Mouse (Mus musculus) adrenal gland, postnatal 10 days (tissue): ENCODE measurements around the gene Morn3. TPM values are rescaled to one million over a fixed set of nuclear protein-coding genes. Genes with fewer than 3 reads are reported as not detected.
A peak's percentile ranks its signal among the peaks of the same experiment; 100 is the strongest.

ENCODE experiments used
- DNase-seq: peaks from one replicate; pipeline ENCODE4 v3.0.0; 2021; ENCODE audit warnings: mixed read lengths
- total RNA-seq, 2 experiments: library from RNA; stranded (reverse); gene quantifications; 2 replicates each; pipeline ENCODE4 v1.2.3; 2021

Gene Morn3
- total RNA-seq, 2 experiments from 2014 or later, result not detected

DNA sequence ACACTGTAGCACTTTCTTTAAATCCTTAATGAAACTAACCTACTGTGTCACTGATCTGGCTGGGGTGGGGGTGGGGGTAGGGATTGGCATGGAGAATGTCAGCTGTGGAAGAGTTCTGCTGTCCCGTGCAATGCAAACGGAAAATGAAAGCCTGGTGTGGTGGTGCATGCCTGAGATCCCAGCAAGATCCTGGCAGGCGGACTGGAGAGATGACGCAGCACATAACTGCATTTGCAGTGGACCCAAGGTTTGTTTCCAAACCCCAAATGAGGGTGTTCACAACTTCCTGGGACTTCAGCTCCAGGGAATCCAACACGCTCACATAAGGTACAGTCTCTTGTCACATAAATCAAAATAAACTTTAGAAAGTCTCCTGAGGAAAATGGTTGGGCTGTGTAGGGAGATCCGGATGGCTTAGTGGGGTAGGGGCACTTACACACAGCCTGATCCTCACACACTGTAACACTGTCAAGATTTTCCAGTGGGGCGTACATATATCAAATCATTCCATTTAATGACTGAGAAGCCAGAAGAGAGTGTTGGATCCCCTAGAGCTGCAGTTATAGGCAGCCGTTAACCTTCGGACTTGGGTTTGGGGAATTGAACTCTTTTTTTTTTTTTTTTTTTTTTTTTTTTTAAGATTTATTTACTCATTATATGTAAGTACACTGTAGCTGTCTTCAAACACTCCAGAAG, 14.0 kb upstream of the Morn3 start:
- no peak for DNase-seq

DNA sequence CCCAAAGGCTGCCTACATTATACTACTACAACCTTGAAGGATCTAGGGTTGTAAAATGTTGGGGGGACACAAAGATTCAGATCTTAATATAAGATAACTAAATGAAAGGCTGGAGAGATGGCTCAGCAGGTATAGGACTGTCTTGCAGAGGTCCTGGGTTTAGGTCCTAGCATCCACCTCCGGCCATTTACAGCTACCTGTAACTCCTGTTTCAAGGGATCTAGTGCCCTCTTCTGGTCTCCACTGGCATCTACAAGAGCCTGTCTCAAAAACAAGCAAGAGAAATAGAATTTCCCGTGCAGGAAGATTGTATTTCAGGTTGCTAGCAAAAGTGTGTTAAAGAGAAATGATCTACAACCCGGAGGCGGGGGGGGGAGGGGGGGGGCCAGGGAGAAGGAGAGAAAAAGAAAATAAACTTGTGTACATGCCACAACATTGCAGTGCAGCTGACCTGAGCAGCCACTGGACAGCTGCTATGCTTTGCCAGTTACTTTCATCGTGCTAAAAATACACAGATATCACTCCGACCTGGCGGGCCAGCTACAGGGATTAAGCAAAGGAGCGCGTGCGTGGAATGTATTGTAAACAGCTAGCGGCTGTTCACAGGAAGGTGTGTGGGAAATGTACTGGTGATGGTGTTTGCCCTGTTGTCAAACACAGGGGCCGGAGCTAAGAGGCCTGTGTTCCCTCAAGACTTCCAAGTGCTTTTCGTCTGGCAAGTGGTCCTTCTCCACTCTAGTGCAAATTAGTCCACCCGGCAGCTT, 13.1 kb upstream of the Morn3 start:
- DNase-seq, result no peak

- DNase-seq, result no peak
Observed at GRCm38 (mm10) chr5:123058251-123059102, 11.7 kb upstream of the Morn3 start.

GRCm38 (mm10) chr5:123057366-123058250, 10.8 kb upstream of the Morn3 start:
- peak; percentile 98 for DNase-seq

DNA sequence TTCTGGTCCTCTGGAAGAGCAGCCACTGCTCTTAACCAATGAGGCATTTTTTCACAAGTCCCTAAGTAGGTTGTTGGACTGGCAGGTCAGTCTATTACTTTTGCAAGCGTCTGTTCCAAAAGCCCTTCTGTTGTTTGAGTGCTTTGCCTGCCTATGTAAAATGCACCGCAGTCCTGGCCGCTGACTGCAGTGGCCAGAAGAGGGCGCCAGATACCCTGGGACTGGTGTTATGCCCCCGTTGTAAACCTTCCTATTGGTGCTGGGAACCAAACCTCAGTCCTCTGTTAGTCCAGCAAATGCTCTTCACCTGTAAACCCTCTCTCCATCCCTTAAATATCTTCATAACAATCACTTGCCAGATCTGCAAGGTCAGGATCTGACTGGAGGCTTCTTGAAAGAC, 4.9 kb upstream of the Morn3 start:
- DNase-seq, result no peak

DNA sequence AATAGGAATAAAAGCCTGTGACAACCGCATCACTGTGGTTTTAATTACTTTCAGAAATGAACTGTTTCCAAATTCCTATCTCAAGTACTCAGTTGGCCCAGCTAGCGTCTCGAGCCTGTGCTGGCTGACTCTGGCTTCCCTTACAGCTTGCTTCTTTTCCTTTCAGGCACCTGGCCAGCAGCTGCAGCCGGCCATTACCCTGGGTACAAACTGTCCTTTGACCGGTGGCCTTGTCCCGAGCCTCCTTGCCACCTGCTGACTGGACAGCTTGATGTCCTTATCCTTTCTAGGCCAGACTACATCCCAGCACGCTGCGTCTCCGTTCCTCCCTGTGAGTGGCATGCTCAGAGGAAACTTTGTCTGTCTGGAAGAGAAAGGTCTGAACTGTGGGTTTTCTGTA, 4.1 kb upstream of the Morn3 start:
- DNase-seq, result no peak

DNA sequence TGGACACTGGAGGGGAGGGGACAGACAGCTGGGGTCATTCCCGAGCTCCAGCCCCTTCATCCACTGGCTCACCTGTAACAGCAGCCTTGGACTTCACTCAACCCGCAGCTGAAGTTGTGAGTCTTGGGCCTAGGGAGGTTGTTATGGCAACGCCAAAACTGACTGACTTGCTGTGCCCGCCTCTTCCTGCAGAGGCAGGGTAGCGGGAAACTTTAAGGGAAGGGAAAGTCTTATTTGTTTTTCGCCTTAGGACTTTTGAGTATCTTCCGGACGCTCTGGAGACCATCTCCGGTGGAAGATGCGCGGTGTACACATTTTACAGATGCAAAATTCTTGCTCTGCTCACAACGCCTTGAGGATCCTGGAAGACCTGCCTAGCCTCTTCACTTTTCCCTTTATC, 2.5 kb upstream of the Morn3 start:
- DNase-seq, result peak; percentile 41

DNA sequence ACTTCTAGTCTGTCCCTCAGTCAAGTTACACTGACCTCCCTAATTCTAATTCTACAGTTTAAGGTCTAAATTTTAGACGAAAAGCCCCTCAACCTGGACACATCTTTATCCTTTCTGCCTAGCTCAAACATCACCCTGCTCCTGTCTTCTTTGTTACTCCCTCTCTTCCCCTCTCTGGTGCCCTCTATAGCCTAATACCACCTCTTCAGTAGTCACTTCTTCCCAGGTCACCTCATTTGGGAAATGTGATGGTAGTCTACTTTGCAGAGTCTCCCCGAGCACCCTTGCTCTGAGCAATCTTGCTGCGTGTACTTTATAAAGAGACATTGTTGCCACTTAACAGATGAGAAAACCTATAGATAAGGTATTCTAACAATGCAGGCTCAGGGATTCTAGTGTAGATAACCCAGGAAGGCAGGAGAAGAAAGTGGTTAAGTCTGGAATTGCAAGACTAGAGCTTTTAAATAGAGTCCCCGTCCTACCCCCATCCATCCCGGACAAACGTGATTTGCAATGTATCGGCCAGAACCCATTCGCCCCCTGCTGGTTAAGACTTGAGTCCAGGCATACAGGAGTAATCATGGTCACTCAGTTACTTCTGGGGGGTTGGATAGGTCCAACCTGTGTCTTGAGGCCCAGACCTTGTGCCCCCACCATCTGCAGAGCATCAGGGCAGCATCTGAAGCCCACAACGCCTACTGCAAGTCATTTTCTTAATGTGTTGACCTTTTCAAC, 1.1 kb downstream of the Morn3 start:
- peak; percentile 76 for DNase-seq

- no peak for DNase-seq
Observed at GRCm38 (mm10) chr5:123043856-123044255, 3.0 kb downstream of the Morn3 start.

GRCm38 (mm10) chr5:123040796-123041195, 6.0 kb downstream of the Morn3 start:
- DNase-seq, result no peak

GRCm38 (mm10) chr5:123039120-123039752, 7.6 kb downstream of the Morn3 start:
- peak; percentile 90 for DNase-seq

DNA sequence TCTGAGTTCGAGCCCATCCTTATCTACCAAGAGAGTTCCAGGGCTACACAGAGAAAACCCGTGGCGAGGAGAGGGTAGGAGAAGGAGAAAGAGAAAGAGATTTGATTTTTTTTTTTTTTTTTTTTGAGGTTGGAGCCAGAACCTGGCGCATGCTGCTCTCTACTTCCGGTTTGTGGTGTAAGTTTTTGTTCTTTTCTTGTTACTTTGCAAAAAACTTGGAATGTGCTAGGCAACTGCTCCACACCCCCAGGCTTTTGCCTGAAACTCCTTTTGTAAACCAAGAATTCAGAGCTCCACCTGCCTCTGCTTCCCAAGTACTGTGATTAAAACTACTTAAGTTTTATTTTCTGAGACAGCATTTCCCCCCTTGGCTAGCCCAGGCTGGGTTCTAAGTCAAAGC, 8.7 kb downstream of the Morn3 start:
- no peak for DNase-seq

- DNase-seq, result no peak
Observed at GRCm38 (mm10) chr5:123035564-123035963, 11.3 kb downstream of the Morn3 start.

- DNase-seq, result no peak
Observed at GRCm38 (mm10) chr5:123035089-123035488, 11.7 kb downstream of the Morn3 start.

DNA sequence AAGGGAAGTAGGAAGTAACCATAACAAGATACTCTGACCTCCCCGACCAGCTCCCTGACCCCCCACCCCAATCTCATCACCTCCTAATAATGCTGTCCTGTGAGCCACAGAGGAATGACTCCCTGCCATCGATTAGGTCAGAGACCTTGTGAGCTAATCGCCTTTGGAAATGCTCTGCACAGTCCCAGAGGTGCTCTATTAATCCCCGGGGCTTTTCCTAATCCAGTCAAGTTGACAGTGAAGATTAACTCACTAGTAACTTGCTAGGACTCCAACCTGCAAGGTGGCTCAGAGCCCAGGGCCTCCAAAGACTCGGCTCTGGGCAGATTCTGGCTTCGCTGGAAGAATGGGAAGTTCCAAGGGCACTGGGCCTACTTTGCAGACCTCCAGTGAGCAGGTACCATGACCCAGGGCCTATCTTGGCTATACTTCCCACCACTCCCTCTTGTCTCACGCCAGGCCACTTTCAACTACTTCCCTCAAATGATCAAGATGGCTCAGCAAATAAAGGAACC, 13.1 kb downstream of the Morn3 start:
- DNase-seq, result no peak

- DNase-seq, result no peak
Observed at GRCm38 (mm10) chr5:123031312-123031711, 15.5 kb downstream of the Morn3 start.

DNA sequence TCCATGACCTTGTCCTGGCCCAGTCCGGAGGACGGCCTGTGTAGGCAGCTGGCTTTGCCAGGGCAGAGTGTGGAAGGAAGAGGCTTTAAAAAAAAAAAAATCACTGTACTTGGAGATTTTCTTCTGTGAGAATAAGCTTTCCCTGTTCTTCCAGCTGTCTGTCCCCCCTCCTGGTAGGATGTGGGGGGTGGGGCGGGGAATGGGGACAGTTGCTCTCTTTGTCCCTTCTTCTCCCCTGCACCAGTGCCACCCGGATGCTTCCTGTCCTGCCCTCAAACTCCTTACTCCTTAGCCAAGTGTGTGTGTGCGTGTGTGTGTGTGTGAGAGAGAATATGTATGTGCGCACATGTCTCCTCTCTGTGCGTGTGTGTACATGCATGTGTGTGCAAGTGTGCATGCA, 17.1 kb downstream of the Morn3 start:
- DNase-seq, result no peak

GRCm38 (mm10) chr5:123027436-123027835, 19.4 kb downstream of the Morn3 start:
- no peak for DNase-seq

DNA sequence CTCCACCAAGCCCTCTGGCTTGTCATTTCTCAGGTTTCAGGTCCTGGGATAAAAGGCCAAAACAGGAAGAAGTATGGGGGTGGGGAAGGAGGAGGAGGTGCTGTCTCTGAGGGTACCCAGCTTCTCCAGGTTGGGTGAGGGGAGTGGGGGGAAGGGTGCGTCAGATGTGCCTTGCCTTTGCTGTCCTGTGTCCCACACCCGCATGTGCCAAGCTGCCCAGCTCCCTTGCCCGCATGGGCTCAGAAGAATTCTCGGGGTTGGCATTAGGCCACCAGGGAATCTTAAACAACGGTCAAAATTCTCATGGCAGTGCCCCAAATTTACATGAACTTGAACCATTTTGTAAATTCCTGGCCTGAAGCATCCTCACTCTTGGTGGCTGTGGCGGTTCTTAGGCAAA, 20.4 kb downstream of the Morn3 start:
- no peak for DNase-seq

DNA sequence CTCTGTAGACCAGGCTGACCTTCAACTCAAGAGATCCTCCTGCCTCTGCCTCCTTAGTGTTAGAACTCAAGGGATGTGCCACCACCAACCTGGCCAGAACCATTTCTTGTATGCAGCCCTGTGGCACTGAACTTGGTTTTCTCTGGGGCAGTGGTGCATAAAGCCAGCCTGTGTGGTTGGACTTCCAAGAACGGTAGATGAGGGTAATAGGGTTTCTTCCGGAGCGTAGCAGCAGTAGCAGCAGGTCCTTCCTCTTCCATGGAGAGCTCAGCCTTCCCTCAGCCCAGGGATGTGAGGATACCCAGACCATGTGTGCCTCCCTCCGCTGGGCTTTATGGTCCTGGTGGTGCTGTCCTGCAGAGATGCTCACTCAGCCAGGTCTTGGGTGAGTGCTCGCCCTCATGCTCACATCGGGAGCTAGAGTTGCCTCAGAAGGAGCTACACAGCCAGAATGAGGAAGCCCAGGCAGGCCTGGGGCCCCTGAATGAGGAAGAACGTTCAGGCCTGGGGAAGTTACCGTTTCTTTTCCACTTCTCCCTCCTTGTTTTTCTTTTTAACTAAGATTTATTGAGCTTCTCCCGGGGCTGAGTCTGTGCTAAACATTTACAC, 21.7 kb downstream of the Morn3 start:
- DNase-seq, result no peak
